Mouse (Mus musculus) cerebellum, adult 9-11 months (tissue): ENCODE results near the gene Sept9.

Experiments used
- DNase-seq: peaks from one replicate; pipeline ENCODE4 v3.0.0; 2022

Gene Sept9

DNA sequence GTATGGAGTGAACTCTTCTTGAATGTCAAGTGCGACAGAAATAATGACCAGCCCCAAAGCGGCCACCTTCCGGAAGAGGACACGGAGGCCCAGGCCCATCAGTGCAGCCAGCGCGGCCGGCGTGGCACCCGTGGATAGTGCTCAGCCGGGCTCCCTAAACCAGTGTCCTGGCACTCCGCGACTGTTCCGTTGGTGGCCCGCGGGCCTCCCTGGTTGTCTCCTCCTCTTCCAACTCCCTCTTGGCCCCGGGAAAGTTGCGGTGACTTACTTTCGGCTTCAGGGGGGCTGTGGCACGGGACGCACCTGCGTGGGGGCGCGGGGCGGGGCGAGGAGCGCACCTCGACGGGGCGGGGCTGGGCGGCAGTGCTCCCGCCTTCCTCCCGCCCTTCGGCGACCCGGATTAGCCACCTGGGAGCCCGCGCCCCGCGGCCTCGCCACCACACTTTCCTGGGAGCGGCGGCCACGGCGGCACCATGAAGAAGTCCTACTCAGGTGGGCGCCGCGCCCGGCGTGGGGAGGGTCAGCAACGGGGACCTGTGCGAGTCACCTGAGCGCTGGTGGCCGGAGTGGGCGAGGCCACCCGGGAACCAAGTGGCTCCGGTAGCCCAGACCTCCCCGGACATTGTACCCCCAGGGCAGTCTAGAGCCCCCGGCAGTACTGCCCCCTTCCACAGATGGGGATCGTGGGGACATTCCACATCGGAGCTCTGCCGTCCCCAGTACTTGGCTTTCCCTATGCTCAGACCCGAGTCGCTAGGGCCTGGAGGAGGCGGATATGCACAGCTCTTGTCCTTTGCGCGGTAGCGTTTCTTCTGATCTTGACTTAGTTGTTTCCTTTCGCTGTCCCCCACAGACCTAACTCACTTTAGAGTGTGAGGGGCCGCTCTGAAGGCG lies at the start of gene Sept9:
Gene Sept9 (plus strand): TSS at position 380 of the 894 bp plus-strand sequence.
- DNase-seq: no peak

DNA sequence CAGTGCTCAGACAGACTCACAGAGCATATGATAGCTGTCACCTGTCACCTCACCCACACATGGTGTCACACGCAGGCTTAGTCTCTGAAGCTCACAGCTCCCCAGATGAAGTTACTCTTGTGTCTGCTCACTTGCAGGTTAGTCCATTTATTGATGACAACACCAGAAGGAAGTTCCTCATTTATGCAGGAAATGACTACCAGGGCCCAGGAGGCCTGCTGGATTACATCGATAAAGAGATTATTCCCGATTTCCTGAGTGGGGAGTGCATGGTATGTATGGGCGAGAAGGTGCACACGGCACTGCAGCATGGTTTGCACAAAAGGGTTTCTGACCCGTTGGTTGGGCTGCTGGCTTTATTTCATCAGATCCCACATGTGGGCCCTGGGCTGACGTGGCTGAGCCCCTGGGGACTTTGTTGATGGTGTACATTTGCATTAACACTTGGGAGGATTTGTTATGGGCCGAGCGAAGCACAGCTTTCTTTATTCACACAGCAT lies 48.9 kb upstream of the Sept9 start:
- DNase-seq: no peak

DNA sequence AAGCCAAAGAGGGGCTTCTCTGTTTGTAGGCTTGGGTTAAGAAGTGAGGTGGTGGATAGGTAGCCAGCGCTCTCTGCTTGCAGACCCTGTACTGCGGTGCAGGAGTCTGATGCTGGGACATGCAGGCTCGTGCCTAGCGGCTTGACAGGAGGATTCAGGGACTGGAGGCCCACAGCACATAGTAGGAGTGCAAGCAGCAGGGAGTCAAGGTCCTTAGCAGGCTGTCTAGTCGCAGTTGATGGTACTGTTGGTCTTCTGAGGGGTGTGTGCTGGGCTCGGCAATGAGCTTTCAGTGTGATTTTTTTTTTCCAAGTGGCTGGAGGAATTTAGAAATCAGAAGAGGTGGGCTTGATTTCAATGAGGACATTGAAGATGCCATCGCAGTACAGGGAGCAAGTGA lies 48.0 kb upstream of the Sept9 start:
- DNase-seq: no peak

DNA sequence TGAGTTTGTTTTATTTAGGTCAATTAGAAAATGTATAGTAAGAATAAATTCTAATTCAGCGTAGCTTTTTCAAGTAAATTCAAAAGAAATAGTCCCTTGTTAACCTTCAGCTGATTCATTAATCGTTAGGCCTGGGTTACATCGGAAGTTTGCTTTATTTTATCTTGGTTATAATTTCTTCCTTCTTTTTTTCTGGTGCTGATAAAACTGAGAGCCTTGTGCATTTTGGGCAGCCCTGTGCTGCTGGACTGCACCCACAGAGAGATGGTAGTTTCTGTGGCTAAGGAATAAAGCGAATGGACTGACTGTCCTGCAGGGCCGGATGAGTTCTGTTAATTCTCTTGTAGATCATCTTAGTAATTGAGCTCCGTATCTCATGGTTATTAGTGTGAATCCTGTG lies 46.9 kb upstream of the Sept9 start:
- no peak for DNase-seq

DNA sequence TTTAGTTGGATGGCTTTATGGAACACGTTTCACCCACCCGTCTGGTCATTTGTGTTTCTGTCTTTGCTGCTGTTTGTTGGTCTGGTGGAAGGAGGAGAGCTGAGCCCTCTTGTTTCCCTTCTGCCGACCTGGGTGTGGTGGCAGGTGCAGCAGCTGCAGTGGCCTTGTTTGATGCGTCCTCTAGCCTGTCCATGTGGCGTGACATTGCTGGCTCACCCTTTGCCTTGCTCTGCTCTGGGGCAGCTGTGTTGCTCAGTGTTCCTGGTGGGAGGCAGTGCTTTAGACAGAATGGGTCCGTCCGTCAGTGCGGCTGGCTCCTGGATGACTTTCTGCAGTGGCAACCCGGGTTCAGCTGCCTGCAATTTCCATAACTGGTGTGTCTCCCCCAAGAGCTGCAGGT lies 45.9 kb upstream of the Sept9 start:
- no peak for DNase-seq

DNA sequence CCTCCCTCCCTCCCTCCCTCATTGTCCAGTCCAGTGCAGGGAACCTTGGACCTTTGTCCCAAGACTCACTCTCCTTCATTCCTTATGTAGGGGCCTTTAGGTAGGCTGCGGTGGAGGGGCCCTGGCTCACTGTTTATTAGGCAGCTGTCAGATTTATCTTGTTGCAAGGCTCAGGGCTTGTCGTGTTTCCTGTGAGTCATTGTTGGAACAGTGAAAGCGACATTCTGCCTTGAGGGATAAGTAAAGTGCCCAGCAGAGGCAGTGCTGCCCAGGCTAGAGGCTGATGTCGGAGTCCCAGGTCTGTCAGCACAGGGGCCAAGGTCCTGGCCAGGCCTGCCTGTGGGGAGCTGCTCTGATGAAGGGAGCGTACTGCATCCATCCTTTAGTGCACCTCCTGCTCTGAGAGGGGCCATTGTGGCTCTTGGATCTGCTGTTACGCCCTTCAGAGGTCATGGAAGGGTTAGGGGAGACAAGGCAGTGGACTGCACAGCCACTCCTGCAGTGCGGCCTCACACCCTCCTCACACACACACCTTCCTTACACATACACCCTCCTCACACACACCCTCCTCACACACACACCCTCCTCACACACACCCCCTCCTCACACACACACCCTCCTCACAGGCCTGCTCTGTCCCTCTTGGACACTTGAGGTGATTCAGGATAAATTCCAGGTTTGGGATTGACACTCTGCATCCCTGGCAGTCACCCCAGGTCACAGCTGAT lies 45.2 kb upstream of the Sept9 start:
- no peak for DNase-seq

DNA sequence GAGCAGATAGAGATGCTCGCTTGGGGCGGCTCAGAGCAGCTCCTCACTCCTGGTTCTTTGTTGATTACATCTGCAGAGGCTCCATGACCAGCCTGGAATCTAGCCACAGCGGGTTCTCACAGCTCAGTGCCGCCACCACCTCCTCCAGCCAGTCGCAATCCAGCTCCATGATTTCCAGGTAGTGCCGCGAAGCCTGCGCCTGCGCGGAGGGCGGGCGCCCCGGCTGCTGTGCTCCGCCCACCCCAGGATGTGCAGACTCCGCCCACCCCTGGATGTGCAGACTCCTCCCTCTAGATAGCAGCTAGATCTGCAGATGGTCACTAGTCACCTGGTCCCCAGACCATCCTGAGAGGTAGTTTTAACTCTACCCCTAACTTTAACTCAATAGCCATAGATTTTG lies 42.7 kb upstream of the Sept9 start:
- DNase-seq: peak; percentile 75

DNA sequence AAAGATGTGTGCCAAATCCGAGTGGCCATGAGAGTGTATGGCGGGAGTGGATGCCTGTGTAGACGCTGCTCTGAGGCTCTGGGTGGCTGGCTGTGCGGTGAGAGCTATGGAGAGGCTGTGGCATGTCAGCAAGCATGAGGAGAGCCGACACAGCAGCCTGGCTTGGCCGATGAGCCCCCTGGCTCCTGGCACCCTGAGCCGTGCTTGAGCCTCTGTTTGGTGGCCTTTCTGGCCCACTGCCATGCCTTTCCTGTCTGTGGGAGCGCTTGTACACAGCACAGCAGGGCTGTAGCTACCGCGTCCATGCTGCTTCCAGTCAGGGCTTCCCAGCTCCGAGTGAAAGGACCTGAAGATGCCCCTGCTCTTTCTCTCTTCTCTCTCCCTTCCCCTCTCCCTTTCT lies 41.1 kb upstream of the Sept9 start:
- peak; percentile 75 for DNase-seq

DNA sequence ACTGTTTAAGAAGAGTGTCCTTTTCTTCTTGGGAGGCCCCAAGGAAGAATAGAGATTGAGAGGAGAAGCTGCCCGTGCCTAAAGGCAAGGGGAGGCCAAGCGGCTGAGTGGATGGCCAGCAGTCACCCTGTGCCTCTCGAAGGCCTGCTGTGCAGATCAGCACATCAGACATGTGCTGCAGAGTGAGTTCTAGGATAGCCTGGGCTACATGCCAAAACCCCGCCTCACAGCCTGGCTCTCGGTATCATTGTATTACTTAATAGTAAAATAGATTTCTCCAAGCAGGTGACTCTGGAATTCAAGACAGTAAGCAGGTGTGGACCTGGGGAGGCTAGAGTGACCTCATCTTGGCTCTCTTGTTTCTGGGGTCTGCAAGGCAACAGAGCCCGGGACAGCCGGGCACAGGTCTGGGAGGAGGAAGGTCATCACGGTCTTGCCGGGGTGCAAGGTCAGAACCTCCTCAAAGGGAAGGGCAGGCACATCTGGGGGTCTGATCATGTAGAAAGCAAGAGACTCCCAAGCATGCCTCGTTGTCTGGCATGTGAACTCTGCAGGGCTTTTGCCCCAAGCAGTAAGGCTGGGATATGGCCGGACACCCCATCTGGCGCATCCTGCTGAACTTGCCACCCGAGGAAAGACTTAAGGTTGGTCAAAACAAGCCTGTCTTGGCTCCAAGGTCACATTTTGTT lies 40.1 kb upstream of the Sept9 start:
- DNase-seq: peak; percentile 84

DNA sequence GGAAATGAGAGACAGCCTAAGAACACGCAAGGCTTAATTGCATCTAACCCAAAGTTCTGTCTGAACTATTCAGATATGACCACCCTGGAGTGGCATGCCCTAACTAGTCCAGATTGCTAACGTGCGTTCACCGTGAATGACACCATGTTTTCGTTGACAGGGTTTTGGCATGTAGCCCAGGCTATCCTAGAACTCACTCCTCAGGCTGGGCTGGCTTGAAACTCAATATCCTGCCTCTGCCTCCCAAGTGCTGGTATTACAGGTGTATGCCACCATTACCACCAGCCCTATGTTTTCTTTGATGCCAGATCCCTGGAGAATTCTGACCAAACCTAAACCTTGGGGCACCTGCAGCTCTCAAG lies 39.5 kb upstream of the Sept9 start:
- DNase-seq: peak; percentile 59

DNA sequence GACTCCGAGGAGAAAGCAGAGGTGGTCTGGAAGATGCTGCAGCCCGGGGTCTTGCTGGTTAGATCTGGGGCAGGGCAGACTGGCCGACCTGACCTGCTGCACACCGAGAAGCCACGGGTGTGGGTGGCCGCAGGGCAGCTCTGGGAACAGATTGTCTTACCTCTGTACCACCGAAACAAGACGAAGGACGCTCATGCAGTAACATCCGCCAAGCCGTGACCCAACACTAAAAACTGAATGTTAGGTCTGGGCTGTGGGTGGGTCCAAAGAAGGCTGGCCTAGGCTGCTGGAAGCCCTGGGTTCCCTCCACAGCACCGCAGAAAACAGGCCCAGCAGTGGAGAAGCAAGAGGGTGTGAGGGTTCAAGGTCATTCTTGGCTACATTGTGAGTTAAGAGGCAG lies 38.7 kb upstream of the Sept9 start:
- peak; percentile 43 for DNase-seq

DNA sequence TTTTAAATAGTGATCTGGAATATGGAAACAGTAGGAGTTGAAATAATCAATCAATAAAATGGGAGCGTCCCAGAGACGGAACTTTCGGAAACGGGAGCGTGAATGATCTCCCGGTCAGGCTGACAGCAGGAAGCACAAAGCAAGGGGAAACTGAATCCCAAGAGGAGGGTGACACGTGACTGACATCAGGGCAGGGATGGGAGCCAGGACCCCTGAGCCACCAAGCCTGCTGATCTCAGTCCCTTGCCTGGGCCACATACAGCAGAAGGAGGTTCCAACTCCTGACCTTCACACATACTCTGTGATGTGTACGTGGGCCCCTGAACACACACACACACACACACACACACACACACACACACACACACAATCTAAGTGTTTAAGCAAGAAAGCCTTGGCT lies 37.9 kb upstream of the Sept9 start:
- DNase-seq: peak; percentile 42

DNA sequence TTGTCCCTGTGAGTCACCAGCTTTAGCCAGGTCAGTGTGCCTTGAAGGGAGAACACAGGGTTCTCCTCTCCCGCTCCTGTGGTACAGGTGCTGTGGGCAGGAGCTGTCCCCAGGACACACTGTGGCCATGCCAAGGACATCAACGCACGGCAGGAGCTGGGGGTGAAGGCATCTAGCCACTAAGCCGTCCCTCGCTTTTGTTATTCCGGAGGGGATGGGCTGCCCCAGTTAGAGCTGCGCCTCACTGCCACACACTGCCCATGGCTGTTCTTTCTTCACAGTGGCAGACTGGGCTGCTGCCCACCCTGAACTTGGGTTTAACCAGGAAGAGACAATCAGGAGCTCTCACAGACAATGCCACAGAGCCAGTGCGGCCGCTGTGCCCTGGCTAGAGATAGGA lies 36.4 kb upstream of the Sept9 start:
- peak; percentile 81 for DNase-seq

DNA sequence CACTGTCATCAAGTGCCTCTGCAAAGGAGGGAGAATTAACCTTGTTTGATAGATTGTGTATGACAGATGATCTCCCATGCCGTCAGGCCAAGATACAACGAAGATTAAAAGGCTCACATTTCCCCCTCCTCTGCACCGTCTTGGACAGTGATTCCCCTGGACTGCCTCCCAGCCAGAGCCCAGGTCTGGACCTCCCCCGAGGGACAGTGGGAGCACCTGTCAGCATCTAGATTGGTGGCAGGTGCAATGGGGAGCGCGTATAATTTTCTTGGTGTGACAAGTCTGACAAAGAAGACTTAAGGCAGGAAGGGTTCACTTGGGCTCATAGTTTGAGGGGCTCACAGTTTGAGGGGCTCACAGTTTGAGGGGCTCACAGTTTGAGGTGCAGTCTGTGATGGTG lies 35.7 kb upstream of the Sept9 start:
- peak; percentile 49 for DNase-seq

DNA sequence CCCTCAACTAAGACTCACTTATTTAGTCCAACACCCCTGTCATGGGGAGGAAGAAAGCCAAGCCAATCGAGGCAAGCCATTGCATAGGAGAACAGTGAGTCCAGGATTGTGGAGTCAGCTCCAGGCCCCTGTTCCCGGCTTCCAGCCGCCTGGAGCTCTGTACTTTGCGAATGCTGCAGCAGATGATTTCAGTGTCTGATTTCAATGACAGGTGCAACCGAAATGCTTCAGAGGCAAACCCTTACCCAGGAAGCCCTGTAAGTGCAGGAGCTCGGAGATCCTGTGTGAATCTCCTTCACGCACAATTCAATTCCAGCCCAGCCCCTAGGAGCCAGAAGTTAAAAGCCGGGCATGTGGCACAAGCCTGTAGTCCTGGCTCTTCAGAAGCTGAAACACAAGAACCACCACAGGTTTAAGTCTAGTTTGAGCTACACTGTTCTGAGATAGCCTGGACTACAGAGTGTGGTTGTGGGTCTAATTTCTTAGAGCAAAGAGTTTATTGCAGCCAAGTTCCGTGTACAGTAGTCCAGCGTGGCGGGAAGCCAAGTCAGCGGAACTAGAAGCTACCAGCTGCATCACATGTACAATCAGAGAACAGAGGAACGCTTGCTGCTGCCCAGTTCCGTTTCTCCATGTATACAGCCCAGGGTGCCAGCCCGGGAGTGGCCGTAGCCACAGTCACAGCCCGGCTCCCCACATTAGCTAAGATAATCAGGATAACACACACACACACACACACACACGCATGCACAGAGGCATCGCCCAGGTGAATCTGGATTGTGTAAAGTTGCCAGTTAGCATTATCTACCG lies 31.0 kb upstream of the Sept9 start:
- peak; percentile 55 for DNase-seq

DNA sequence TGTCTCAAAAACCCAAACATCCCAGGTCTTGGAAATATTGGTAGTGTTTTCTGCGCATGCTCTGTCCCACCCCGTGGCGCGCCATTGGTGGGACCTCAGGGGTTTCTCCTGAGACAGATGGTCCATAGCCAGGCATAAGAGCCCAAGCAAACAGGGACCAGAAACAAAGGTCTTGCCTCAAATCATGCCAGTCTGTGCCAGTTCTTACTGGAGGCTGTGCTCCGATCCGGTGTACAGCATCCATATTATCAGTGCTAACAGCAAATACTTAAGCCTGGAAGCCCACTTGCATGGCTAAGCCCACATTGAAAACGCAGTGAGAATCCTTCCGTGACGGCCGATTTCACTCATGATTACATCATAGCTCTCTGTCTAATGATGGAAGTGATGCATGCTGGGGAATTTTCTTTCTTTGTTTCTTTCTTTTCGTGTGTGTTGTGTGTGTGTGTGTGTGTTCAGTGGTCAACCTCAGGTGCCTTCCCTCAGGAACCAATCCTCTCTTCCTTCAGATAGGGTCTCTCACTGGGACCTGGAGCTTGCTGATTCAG lies 30.3 kb upstream of the Sept9 start:
- DNase-seq: peak; percentile 71

DNA sequence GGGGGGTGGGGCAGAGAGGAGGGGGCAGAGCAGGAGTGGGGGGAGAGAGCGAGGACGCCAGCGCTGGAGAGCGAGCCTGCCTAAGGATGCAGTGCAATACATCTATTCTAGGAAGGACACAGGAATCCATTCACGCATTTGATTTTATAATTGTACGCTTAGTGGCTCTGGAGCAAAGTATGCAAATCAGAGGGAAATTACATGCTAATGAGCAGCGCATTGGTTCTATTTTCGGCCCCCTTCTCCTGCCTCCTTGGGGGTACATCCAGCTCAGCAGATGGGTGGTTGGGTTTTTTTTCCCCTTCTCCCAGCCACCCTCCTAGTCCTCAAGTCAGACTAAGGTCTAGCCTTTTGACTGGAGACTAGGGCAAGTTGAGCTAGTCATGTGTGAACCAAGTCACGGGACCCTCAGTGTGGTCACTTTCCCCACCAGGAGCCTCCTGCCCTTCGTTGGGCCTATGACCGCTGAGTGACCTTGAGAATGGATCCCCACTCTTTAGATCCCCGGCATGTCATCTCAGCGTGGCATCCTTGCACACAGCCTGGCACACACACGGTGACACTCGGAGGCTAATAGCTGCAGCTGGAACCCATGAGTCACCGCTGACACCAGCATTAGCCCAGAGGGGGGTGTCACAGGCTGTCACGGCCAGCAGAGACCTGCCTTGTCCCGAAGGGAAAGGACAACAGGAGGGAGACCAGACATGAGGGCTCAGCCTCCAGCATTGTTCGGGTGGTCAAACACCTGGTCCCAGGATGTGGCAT lies 29.5 kb upstream of the Sept9 start:
- peak; percentile 42 for DNase-seq

DNA sequence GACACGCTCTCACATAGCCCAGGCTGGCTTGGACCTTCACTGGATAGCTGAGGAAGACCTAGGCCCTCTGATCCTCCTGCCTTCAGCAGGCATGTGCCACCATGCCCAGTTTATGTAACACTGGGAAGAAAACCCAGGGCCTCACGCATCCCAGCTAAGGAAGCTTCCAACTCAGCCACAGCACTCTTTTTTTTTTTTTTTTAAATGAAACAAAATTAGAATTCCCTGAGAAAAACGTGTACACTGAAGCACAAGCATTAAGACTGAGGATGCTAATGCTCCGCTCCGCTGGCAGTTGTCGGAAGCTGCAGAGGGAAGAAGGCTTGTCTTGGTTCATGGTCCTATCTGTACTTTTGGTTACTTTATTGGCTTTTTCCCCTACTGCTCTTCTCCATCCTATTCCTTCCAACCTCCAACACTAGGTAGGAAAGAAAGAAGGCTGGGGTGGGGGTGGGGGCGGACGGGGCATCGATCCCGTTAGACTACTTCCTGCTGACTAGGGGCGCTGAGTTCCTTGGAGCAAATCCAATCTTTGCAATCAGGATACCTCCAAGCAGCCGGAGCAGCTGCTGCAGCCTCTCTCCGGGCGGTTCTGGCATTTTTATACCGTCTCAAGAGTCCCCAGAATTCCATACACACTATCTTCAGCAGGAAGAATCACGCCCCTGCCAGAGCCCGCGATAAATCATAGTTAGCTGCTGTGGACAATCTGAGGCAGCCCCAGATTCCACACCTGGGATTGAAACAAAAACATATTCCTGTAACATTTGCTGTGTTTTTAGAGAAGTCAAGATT lies 25.2 kb upstream of the Sept9 start:
- peak; percentile 14 for DNase-seq

DNA sequence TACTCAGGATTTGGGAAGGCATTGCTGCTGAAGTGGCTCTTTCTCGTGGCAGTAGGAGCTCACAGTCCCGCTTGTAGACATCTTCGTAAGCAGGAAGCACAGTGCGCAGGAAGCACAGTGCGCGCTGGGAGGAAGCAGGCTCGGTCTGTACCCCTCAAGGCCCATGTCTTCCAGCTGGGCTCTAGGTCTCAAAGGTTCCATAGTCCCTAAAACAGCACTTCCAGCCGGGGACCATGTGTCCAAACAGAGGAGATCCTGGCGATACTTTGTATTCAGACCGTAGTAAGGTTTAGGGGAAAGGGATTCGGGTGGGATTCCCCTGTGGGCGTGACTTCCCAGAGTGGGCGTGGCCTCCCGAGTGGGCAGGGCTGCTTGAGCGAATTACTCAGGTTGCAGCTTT lies 24.5 kb upstream of the Sept9 start:
- DNase-seq: peak; percentile 18

DNA sequence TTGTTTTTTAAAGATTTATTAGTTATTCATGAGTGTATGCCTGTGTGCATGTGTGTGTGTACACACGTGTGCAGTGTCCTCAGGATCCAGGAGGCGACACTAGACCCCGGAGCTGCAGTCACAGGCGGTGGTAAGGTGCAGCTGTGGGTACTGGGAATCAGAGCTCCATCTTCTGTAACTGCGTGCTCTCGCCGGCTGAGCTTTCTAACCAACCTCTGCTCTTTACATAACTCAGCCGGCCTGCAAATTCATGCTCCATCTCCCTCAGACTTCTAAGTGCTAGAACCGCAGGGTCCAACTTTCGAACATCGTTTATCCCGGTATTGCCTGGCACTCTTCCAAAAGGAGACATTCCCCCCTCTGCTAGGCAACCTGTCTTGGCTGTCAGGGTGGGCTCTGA lies 24.0 kb upstream of the Sept9 start:
- peak; percentile 18 for DNase-seq

DNA sequence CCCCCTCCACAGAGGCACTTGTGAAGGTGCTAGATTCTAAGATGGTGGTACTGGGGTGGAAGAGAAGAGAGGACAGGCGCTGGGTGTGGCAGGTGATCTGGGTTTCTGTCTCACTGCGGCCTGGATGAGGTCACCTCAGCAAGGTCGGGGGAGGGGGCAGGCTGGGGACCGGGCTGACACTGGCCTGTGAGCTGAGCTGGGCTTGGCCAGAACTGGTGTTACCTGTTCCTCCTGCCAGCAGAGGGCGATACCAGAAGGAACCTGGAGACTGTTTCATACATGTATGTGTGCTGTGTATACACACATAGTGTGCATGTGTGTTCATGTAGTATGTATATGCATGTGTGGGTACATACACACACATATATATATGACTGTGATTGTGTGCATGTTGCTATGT lies 23.2 kb upstream of the Sept9 start:
- DNase-seq: peak; percentile 49
